Mouse (Mus musculus) left cerebral cortex, adult 6 months (tissue): ENCODE results near the gene Fntb. TPM values are rescaled to one million over a fixed set of nuclear protein-coding genes. Genes with fewer than 3 reads are reported as not detected.

ENCODE experiments used
- long read RNA-seq, 2 experiments: library from polyadenylated mRNA; unstranded; transcript quantifications; one replicate each; pipeline ENCODE4 v2.0.0; 2019 to 2020
- polyA plus RNA-seq: library from polyadenylated mRNA; unstranded; fragments of <200 nt; fragmentation: Nextera tagmentation; gene quantifications from 2 replicates; pipeline ENCODE4 v1.2.3, GENCODE M21; 2021

Fntb gene
- 12.9 and 19.0 TPM in 2 replicates for polyA plus RNA-seq
- long read RNA-seq, experiment 1, transcript Fntb-201 (12 exons, 2,613 nt), result major isoform, 72 of 87 reads
- long read RNA-seq, experiment 1, partial matches to known transcripts, result 6 of 87 reads
- long read RNA-seq, experiment 1, other reads (novel, unspliced or antisense), result 9 of 87 reads
- long read RNA-seq, experiment 2, transcript Fntb-201 (12 exons, 2,613 nt), result major isoform, 7 of 17 reads
- long read RNA-seq, experiment 2, partial matches to known transcripts, result 0 of 17 reads
- long read RNA-seq, experiment 2, other reads (novel, unspliced or antisense), result 10 of 17 reads

DNA sequence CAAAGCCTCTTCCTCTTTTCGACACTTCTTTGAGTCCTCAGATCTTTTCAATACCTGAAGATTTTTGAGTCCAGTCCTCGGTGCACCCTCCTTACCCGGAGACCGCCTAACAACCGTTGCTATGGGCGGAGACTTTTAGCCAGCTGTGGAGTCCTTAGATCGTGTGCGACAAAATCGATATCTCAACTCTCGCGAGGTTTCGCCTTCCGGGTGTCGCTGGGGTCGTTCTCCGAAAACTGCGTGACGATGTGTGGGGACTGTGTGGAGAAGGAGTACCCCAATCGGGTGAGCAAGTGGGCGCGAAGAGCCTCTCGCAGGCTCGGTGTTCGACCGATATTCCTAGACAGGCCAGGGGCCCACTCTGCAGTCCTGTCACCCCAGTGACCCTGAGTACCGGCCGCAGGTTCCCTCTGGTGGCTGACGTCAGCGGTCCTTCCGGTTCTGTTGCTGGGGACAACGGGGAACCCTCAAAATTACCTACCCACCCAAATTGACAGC, at the start of gene Fntb, which contains the start of gene Churc1:
Gene Fntb, plus strand, starts transcription at position 236 of the 498 bp plus-strand sequence.
Gene Churc1, plus strand, starts transcription at position 185 of the 498 bp plus-strand sequence.

DNA sequence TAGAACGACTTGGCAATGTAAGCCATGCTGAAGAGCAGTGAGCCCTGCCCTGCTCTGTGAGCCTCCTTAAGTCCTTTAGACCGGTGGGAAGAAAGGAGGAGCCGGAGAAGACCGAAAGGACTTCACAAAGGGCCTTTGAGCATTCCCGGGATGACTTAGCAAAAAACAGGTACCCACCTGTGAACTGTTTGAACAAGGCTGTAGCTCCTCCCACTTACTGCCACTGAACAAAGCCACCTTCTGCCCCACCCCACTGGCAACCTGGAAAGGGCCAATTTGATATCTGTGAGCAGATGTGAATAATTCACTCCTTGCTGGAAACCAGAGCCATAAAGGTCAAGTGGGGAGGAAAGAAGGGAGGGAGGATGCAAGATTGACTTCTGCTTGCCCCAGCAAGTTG, 30.0 kb downstream of the Fntb start, which contains the start of gene Gpx2:
Gene Gpx2, minus strand, starts transcription at position 205 of the 400 bp plus-strand sequence.

DNA sequence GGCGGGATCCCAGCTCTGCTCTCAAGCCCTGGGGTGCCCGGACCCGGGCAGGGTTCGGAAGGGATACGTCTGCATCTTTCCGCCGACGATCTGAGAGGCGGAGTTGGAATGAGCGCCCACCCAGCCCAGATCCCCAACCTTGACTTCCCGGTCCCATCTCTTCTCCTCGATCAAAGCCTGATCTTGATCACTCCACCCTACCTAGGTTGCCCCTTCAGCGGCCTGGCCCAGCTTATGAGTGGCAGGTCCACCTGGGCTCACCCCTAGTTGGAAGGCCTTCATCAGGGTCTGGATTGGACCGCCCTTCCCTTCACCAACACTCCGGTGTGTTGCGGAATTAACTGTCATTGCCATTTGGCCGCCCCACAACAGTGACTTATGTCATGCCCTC, 57.3 kb downstream of the Fntb start, which contains the start of gene Rab15:
Gene Rab15, minus strand, starts transcription at position 258 of the 391 bp plus-strand sequence.

GRCm38 (mm10) chr12:76961932-76962891, 196.8 kb downstream of the Fntb start, which contains the start of gene Max:
TSS of gene Max (minus strand) at chr12:76962201.

Other genes starting within 250 kb of the Fntb start
- 2.5 and 3.4 TPM in 2 replicates for gene Plekhg3, start 234.7 kb upstream of the Fntb start, polyA plus RNA-seq
- 7.7 and 8.5 TPM in 2 replicates for gene Sptb, start 55.0 kb upstream of the Fntb start, polyA plus RNA-seq
- 246 and 305 TPM in 2 replicates for gene Churc1, start 51 bp upstream of the Fntb start, polyA plus RNA-seq
- not detected in 2 replicates for gene Gpx2, start 30.0 kb downstream of the Fntb start, polyA plus RNA-seq
- gene Rab15, start 57.3 kb downstream of the Fntb start, polyA plus RNA-seq, result 105 and 154 TPM in 2 replicates
- gene Max, start 196.6 kb downstream of the Fntb start, polyA plus RNA-seq, result 37.8 and 42.1 TPM in 2 replicates